Mouse (Mus musculus) ovary, postnatal 14 days (tissue): ENCODE results near the gene Ndufaf8.

Experiments
- DNase-seq: peaks from one replicate; pipeline ENCODE4 v3.0.0; 2022; ENCODE audit warnings: low spot score

Ndufaf8 gene

GRCm38 (mm10) chr11:120085891-120086627 is 12.7 kb upstream of the Ndufaf8 start:
- peak; percentile 24 for DNase-seq

GRCm38 (mm10) chr11:120086702-120087152 is 12.0 kb upstream of the Ndufaf8 start, which contains the start of gene Cep131:
Cep131 (minus strand) TSS chr11:120086827.
- peak; percentile 94 for DNase-seq

GRCm38 (mm10) chr11:120090661-120091060 is 8.1 kb upstream of the Ndufaf8 start:
- no peak for DNase-seq

GRCm38 (mm10) chr11:120092817-120093591 is 5.7 kb upstream of the Ndufaf8 start:
- DNase-seq: no peak

- DNase-seq: peak; percentile 51
These were observed 2.3 kb downstream of the Ndufaf8 start for GRCm38 (mm10) chr11:120101036-120101435.

- DNase-seq: no peak
These were observed 4.8 kb downstream of the Ndufaf8 start for GRCm38 (mm10) chr11:120103431-120103997.

GRCm38 (mm10) chr11:120107026-120107425 is 8.3 kb downstream of the Ndufaf8 start:
- no peak for DNase-seq

- DNase-seq: no peak
These were observed 9.1 kb downstream of the Ndufaf8 start for GRCm38 (mm10) chr11:120107796-120108195.

GRCm38 (mm10) chr11:120109558-120110210 is 11.0 kb downstream of the Ndufaf8 start:
- DNase-seq: no peak

GRCm38 (mm10) chr11:120110554-120110953 is 11.8 kb downstream of the Ndufaf8 start:
- no peak for DNase-seq

- peak; percentile 52 for DNase-seq
These were observed 12.3 kb downstream of the Ndufaf8 start for GRCm38 (mm10) chr11:120111033-120111432.

- no peak for DNase-seq
These were observed 13.4 kb downstream of the Ndufaf8 start for GRCm38 (mm10) chr11:120112136-120112535.

GRCm38 (mm10) chr11:120114488-120115215 is 15.9 kb downstream of the Ndufaf8 start:
- no peak for DNase-seq

GRCm38 (mm10) chr11:120117626-120118025 is 18.9 kb downstream of the Ndufaf8 start:
- DNase-seq: no peak

GRCm38 (mm10) chr11:120119108-120119507 is 20.4 kb downstream of the Ndufaf8 start:
- no peak for DNase-seq

GRCm38 (mm10) chr11:120119936-120120541 is 21.3 kb downstream of the Ndufaf8 start:
- DNase-seq: no peak

GRCm38 (mm10) chr11:120120642-120121420 is 22.1 kb downstream of the Ndufaf8 start:
- peak; percentile 34 for DNase-seq

- no peak for DNase-seq
These were observed 23.4 kb downstream of the Ndufaf8 start for GRCm38 (mm10) chr11:120122126-120122525.

- DNase-seq: no peak
These were observed 28.1 kb downstream of the Ndufaf8 start for GRCm38 (mm10) chr11:120126845-120127244.

GRCm38 (mm10) chr11:120129281-120129680 is 30.6 kb downstream of the Ndufaf8 start:
- no peak for DNase-seq
